Mouse (Mus musculus) kidney, postnatal 0 days (tissue): Measurements from ENCODE around the gene Traf3. TPM values are rescaled to one million over a fixed set of nuclear protein-coding genes. Genes with fewer than 3 reads are reported as not detected.

Experiments used
- ATAC-seq: fragments of 200-750 bp; cut with Nextera tagmentation; replicated peaks from 2 replicates; pipeline ENCODE4 v1.8.0; 2017; ENCODE audit warnings: low read depth, moderate number of reproducible peaks, moderate TSS enrichment, moderate library complexity; ENCODE audit not compliant: low FRiP score
- DNase-seq: peaks from one replicate; pipeline ENCODE4 v3.0.0-alpha.2; 2016; ENCODE audit warnings: low spot score
- H3K27ac ChIP-seq: fragments of 300-500 bp; sonication (generic); 2 replicates; pipeline ENCODE4 v1.5.1; 2014; ENCODE audit warnings: mild to moderate bottlenecking
- H3K27me3 ChIP-seq: fragments of 300-500 bp; sonication (generic); 2 replicates; pipeline ENCODE4 v1.6.1; 2014; ENCODE audit warnings: low read length, mixed read lengths; ENCODE audit not compliant: insufficient read depth
- H3K36me3 ChIP-seq: fragments of 300-500 bp; sonication (generic); 2 replicates; pipeline ENCODE4 v1.6.1; 2014; ENCODE audit warnings: low read length, mixed read lengths; ENCODE audit not compliant: insufficient read depth
- H3K4me1 ChIP-seq: fragments of 300-500 bp; sonication (generic); replicated peaks from 2 replicates; pipeline ENCODE4 v1.6.1; 2014; ENCODE audit warnings: antibody characterized with exemption, low read length, mixed read lengths; ENCODE audit not compliant: insufficient read depth
- H3K4me2 ChIP-seq: fragments of 300-500 bp; sonication (generic); 2 replicates; pipeline ENCODE4 v1.6.1; 2014; ENCODE audit warnings: mild to moderate bottlenecking, low read length, moderate library complexity, mixed read lengths
- H3K4me3 ChIP-seq: fragments of 300-500 bp; sonication (generic); replicated peaks from 2 replicates; pipeline ENCODE4 v1.5.1; 2014; ENCODE audit warnings: low read depth, low read length
- H3K9ac ChIP-seq: fragments of 300-500 bp; sonication (generic); 2 replicates; pipeline ENCODE4 v1.6.1; 2014; ENCODE audit warnings: low read depth, low read length
- H3K9me3 ChIP-seq: fragments of 300-500 bp; sonication (generic); replicated peaks from 2 replicates; pipeline ENCODE4 v1.6.1; 2016; ENCODE audit warnings: low read length, inconsistent platforms, mixed read lengths
- CTCF ChIP-seq: IDR thresholded peaks from 2 replicates; pipeline ENCODE4 v1.5.1; 2016; ENCODE audit warnings: antibody characterized with exemption, low read depth, mild to moderate bottlenecking, moderate library complexity
- WGBS: fragments of 180-500 bp; shearing (Covaris S2); extraction: QIAGEN DNeasy Blood & Tissue Kit; methylation state at CpG from one replicate; pipeline ENCODE4 v1.1.7; 2014; 5-methylcytosine and 5-hydroxymethylcytosine counted together
- polyA plus RNA-seq: library from polyadenylated mRNA; unstranded; fragments of >200 nt; fragmentation: Nextera tagmentation; extraction: Ambion mirVana; gene quantifications from 2 replicates; pipeline ENCODE4 v1.2.1, GENCODE M21; 2015

The Traf3 gene
- polyA plus RNA-seq, 1 experiment from 2014 or later = 7.3 TPM

DNA sequence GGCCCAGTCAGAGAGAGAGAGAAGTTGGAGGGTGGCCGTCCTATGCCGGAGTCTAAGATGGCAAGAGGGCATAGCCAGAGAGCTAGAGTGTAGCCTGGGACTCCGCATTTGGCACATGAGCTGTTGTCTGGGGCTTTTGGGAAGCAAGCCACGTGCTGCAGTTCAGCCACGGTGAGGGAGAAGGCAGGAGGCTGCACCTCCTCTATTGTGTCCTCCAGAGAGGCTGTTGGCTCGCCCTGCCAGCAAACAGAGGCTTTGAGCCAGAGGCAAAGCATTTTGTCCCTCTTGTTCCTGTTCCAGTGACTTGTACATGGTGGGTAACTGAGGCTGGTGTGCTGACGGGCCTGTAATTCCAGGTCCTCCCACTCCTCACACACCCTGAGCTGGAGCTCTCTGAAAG, 32.0 kb upstream of the Traf3 start:
- 84% methylated on average over 7 of the region's 7 CpGs for WGBS
- no peak overlapping the region for H3K27ac ChIP-seq
- H3K4me1 ChIP-seq = peaks cover 4% of the 10 kb centered on the region; the same call in 1 of the 2 replicates
- no peak for DNase-seq
- H3K9me3 ChIP-seq = no peaks in the 10 kb centered on the region
- H3K4me3 ChIP-seq = no peak overlapping the region
- H3K4me2 ChIP-seq = no peak overlapping the region
- ATAC-seq = no peak
- no peak overlapping the region for H3K9ac ChIP-seq
- TF ChIP-seq CTCF = no peak
- no peaks in the 10 kb centered on the region for H3K36me3 ChIP-seq
- no peaks in the 10 kb centered on the region for H3K27me3 ChIP-seq

DNA sequence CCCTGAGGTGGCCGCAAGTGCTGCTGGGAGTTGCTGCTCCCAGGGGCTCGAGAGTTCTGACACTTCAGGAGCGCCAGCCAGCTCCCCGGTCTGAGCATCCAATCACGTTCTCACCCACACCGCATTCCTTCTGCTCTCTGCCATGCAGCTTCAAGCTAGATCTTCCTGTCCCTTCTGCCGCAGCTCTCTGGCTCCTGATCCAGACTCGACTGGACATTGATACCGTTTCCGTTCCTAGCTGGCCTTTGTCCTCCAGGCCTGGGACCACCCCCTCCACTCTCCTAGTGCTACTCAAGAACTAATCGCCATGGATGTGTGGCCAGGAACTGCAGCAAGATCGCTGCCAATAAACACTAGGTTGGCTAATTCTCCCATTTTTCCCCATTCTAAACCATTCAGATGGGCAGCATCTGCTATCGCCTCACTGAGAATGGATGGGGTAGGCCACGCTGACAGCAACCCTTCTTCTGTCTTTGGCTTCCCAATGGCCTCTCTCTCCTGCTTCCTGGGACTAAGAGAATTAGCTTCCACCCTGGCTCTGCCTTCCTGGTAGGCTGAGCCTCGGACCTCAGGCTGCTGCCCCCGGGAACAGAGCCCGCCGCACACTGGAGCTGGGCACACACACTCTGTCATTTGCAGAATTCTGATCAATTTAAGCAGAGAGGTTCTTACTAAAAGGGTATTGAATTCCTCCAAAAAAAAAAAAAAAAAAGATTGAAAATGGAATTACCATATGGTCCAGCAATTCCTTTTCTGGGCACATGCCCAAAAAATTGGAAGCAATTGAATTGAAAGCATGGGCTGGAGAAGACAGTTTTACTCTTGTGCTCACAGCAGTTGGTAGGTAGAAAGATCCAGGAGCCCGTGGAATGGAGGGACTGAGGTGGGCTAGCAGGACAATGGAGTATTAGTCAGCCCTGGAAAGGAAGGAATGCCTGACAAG, 31.1 kb upstream of the Traf3 start:
- Histone ChIP-seq H3K36me3 (no peaks in the 10 kb centered on the region), H3K4me3 (no peak overlapping the region), H3K27ac (no peak overlapping the region), H3K9me3 (no peaks in the 10 kb centered on the region), H3K4me2 (no peak overlapping the region), H3K27me3 (no peaks in the 10 kb centered on the region), H3K4me1 (peaks cover 4% of the 10 kb centered on the region; the same call in 1 of the 2 replicates), H3K9ac (no peak overlapping the region)
- DNase-seq (no peak), ATAC-seq (no peak)
- whole genome bisulfite sequencing = 68% methylated on average over 19 of the region's 19 CpGs
- no peak for TF ChIP-seq CTCF

DNA sequence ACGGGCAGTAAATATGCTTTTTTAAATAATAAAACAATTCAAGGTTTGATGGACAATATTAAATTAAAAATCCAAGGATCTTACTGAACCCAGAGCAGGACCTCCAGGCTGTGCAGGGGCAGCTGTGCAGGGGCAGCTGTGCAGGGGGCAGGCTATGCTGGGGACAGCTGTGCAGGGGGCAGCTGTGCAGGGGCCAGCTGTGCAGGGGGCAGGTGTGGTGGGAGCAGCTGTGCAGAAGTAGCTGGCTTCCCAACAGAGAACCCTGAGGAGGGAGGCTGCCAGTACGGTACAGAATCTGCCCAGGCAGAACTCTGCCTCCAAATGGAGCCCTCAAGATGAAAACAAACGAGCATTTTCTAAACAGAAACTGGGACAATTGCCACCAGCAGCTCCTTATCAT, 30.2 kb upstream of the Traf3 start:
- Histone ChIP-seq H3K9me3 (no peaks in the 10 kb centered on the region), H3K4me1 (peaks cover 4% of the 10 kb centered on the region; the same call in 1 of the 2 replicates), H3K27ac (no peak overlapping the region), H3K36me3 (no peaks in the 10 kb centered on the region), H3K9ac (no peak overlapping the region), H3K4me2 (no peak overlapping the region), H3K4me3 (no peak overlapping the region), H3K27me3 (no peaks in the 10 kb centered on the region)
- WGBS = 67% methylated on average over 3 of the region's 3 CpGs
- ATAC-seq = no peak
- no peak for DNase-seq
- TF ChIP-seq CTCF = no peak

DNA sequence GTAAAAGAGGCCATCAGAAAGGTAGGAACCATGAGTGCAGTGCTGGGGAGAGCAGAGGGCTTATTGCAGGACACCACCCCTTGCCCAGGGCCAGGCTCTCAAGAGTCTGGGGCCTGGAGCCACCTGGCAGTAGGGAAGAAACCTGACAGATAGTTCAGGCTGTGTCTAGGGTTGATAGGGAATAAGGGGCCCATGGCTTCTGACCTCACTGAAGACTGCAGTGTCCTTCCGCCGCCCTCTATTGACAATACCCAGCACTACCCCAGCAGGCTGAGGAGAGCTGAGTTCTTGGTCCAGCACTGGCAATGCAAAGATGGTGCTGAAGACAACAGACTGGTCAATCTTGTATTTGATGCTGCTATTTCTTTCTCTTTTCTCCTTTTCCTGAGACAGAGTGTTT, 29.1 kb upstream of the Traf3 start:
- peak; percentile 22; the same call in 1 of the 2 replicates for TF ChIP-seq CTCF
- Histone ChIP-seq H3K4me3 (no peak overlapping the region), H3K4me1 (peaks cover 4% of the 10 kb centered on the region; the same call in 1 of the 2 replicates), H3K36me3 (no peaks in the 10 kb centered on the region), H3K27me3 (no peaks in the 10 kb centered on the region), H3K4me2 (no peak overlapping the region), H3K27ac (no peak overlapping the region), H3K9ac (no peak overlapping the region), H3K9me3 (no peaks in the 10 kb centered on the region)
- DNase-seq (no peak), ATAC-seq (no peak)
- WGBS = 54% methylated on average over 2 of the region's 2 CpGs

DNA sequence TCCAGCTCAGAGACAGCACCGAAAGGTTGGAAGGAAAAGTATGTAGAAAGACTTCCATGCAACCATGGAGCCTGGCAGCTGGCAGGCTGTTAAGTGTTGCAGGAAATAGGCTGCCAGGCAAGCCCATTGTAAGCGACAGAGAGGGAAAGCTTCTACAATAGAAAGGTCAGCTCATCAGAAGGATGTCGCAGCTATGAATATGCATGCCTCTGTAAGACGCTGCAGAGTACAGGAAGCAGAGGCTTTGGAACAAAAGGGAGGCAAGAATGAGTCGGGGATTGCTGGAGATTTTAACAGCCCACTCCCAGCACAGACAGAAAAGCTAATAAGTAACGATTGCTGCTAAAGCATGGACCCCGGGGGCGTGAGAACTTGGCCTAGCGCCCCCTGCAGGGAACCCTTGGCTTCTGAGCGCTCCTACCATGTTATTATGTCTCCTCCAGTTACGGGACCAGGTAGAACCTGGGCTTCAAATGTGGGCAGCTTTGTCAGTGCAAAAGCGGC, 23.1 kb upstream of the Traf3 start:
- ATAC-seq = 0 out of 2 replicates have a peak, but pooled peaks have one; percentile 14
- no peaks in the 10 kb centered on the region for H3K9me3 ChIP-seq
- peak; percentile 57 for TF ChIP-seq CTCF
- peak; percentile 37 for DNase-seq
- H3K4me1 ChIP-seq = peaks cover 19% of the 10 kb centered on the region
- no peaks in the 10 kb centered on the region for H3K27me3 ChIP-seq
- WGBS = 17% methylated on average over 12 of the region's 12 CpGs
- no peaks in the 10 kb centered on the region for H3K36me3 ChIP-seq
- H3K4me2 ChIP-seq = peak overlapping the region; percentile 36
- H3K9ac ChIP-seq = 0 out of 2 replicates have a peak overlapping the region, but pooled peaks have one; percentile 46
- H3K4me3 ChIP-seq = no peak overlapping the region
- H3K27ac ChIP-seq = peak overlapping the region; percentile 62; the same call in 1 of the 2 replicates

DNA sequence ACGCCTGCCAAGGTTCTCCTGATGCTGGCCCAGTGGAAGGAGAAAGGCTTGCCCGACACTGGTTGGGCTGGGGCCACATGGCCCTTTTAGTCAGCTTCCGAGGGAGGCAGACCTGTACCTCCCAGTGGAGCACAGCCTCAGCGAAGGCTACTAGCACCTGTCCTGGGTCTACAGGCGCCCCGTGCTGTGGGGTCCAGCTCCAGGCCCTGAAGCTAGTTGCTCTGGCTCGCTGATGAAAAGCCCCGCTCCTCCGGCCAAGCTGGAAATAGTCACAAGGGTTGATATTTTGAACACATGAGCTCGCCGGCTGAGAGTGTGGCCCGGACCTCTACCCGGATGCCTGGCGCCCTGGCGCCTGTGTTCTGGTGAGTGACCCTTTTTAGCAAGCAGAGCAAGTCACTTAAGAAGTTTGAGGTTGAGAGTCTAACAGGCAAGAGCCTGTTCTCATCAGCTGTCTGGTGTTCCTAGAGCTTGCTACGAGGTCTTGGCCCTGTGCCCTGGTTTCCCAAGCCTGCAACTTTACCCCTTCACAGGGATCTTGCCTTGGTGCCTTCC, 22.6 kb upstream of the Traf3 start:
- Histone ChIP-seq H3K9me3 (no peaks in the 10 kb centered on the region), H3K36me3 (no peaks in the 10 kb centered on the region), H3K9ac (no peak overlapping the region), H3K4me3 (no peak overlapping the region), H3K27me3 (no peaks in the 10 kb centered on the region), H3K4me1 (peaks cover 19% of the 10 kb centered on the region), H3K27ac (peak overlapping the region; percentile 62; the same call in 1 of the 2 replicates), H3K4me2 (peak overlapping the region; percentile 36)
- ATAC-seq (0 out of 2 replicates have a peak, but pooled peaks have one; percentile 12), DNase-seq (no peak)
- no peak for TF ChIP-seq CTCF
- 63% methylated on average over 16 of the region's 16 CpGs for WGBS
